Mouse (Mus musculus) cerebellum, postnatal 10 days (tissue): ENCODE data around the gene Arfgef2.

ENCODE experiments used
- DNase-seq, 2 experiments: peaks; one replicate each; pipeline ENCODE4 v3.0.0; 2021; ENCODE audit warnings: mixed read lengths in 2 of 2

Gene Arfgef2

DNA sequence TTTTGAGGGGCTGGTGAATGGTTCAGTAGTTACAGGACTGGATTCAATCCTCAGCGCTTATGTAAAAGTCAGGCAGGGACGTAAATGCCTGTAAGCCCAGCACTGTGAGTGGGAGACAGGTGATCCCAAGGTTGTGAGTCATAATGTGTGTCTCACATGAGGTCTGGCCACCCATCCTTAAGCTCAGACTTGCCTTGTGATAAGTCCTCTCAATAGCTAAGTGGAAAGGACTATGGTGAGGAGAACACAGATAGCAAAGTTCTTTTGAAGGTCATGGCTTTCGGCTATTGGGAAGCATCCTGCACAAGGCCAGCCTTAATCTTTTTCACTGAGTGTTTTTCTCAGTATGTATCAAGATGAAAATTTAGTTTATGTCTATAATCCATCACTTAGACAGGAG, 104.3 kb downstream of the Arfgef2 start:
- DNase-seq, result no peak

DNA sequence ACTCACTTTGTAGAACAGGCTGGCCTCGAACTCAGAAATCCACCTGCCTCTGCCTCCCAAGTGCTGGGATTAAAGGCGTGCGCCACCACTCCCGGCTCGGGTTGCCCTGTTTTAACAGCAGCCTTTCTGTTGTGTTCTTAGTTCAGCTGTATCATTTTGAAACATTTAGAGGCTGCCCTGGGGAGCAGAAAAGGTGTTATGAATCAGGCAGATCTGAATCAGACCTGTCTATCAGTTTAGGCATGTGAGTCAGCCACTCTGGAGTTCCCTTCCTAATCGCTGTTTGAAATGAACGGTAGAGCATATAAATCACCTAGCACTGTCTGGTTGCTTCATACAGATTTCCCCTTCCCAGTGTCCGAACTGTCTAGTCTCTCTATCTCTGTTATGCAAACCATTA, 105.1 kb downstream of the Arfgef2 start:
- DNase-seq, result no peak

- DNase-seq, result no peak
These were observed 118.6 kb downstream of the Arfgef2 start for GRCm38 (mm10) chr2:166923971-166924370.

DNA sequence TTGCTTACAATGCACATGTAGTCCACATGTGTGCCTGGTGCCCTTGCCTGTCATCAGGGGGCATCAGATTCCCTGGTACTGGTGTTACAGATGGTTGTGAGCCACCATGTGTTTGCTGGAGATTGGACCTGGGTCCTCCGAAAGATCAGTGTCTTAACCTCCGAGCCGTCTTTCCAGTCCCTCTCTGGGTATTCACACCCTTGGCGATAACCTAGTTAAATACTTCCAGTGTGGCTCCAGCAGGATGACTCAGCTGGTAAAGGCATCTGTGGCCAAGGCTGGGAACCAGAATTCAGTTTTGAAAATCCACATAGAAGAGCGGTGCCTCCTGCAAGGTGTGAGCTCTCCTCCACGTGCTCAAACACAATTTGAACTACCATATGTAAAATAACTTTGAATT, 128.6 kb downstream of the Arfgef2 start:
- no peak for DNase-seq

GRCm38 (mm10) chr2:166934416-166934815, 129.0 kb downstream of the Arfgef2 start:
- DNase-seq, result peak; percentile 20 to 22

DNA sequence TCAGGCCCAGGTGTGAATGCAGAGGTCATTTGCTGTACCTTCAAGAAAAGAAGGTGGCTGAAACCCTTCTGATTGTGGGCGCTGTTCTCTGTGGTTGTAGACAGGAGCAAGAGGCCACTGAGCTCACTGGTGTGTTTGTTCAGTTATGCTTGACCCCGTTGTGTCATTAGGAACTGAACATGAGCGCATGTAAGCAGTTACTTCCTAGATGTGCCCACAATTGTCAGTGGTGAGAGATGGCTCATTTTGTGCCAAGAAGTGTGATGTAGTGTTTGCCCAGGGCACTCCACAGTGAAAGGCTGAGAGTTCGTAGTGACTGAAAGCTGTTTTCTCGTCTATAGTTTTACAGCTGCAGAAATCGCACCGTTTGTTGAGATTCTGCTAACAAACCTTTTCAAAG, 130.2 kb downstream of the Arfgef2 start:
- no peak for DNase-seq

GRCm38 (mm10) chr2:166936166-166936565, 130.8 kb downstream of the Arfgef2 start:
- DNase-seq, result peak; percentile 40 to 52

- no peak for DNase-seq
These were observed 137.8 kb downstream of the Arfgef2 start for GRCm38 (mm10) chr2:166943146-166943545.

- no peak for DNase-seq
These were observed 139.0 kb downstream of the Arfgef2 start for GRCm38 (mm10) chr2:166944346-166944745.

DNA sequence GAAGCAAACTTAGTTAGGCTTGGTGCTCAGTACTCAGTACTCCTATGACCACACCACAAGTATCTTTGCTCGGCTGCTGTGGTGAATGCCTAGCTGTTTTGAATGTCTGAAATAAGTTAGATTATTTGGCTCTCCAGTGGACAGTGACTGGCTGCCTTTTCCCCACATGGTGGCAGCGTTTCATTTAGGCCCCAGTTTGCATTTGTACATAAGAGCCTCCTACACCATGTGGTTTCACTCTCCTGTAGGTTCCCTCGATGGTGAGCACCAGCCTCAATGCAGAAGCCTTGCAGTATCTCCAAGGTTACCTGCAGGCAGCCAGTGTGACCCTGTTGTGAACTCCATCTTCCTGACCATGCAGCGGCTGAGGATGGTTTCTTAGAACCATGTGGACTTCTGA, 140.1 kb downstream of the Arfgef2 start:
- DNase-seq, result peak; percentile 27 to 30
